Mouse (Mus musculus) cerebellum, adult 2 months (tissue): ENCODE data around the gene Taf1b. TPM values are rescaled to one million over a fixed set of nuclear protein-coding genes. Genes with fewer than 3 reads are reported as not detected.

Source experiments
- DNase-seq, 2 experiments: peaks; one replicate each; pipeline ENCODE4 v3.0.0; 2021
- H3K27ac ChIP-seq: fragments of 200-500 bp; 2 replicates; pipeline ENCODE4 v1.5.1; 2012; ENCODE audit warnings: low read length, control low read depth, inconsistent platforms; ENCODE audit not compliant: insufficient read depth
- H3K27me3 ChIP-seq: fragments of 200-500 bp; 2 replicates; pipeline ENCODE4 v1.6.1; 2012; ENCODE audit warnings: inconsistent platforms, mild to moderate bottlenecking, low read length, moderate library complexity; ENCODE audit not compliant: control insufficient read depth, insufficient read depth
- H3K4me1 ChIP-seq: fragments of 200-500 bp; 2 replicates; pipeline ENCODE4 v1.6.1; 2011; ENCODE audit warnings: low read length; ENCODE audit not compliant: control insufficient read depth, insufficient read depth
- H3K4me3 ChIP-seq: fragments of 200-500 bp; replicated peaks from 2 replicates; pipeline ENCODE3; 2011; ENCODE audit warnings: mild to moderate bottlenecking, low read depth, low read length, control low read depth; ENCODE audit not compliant: insufficient read depth
- CTCF ChIP-seq: fragments of 200-500 bp; IDR thresholded peaks from 2 replicates; pipeline ENCODE4 v1.5.1; 2011; ENCODE audit warnings: low read depth, mild to moderate bottlenecking, control low read depth, low read length, moderate library complexity, borderline replicate concordance; ENCODE audit not compliant: insufficient read depth
- POLR2A ChIP-seq: fragments of 200-500 bp; IDR thresholded peaks from 2 replicates; pipeline ENCODE4 v1.6.1; 2011; ENCODE audit warnings: low read length, control low read depth, borderline replicate concordance; ENCODE audit not compliant: insufficient read depth
- WGBS: fragments of 180-500 bp; shearing (Covaris S2); methylation state at CpG from one replicate; pipeline ENCODE4 v1.1.7; 2018; 5-methylcytosine and 5-hydroxymethylcytosine counted together
- polyA plus RNA-seq: library from polyadenylated mRNA; depleted of rRNA; stranded (reverse); fragments of >200 nt; gene quantifications from 2 replicates; pipeline ENCODE4 v1.2.3, GENCODE M21; 2012

Taf1b gene
- polyA plus RNA-seq, 1 experiment, result 17.7 TPM

DNA sequence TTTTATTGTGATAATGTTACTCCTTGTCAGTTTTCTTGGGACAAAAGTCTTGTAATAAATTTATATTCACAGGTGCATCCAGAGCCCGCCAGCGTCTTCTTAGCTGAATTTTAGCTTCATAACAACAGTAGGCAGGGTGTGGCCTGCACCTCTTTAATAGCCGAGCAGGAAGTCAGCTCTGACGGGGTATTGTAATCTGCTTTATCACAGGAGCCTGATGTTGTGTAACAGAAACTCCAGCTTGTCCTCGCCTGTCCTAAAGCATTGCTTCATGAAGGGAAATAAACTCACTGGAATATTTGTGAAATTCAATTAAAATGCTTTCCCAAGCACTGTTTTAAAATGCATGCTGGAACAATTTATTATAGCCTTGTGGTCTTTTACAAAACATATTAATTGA is 38.2 kb downstream of the Taf1b start:
- 81% methylated on average over 5 of the region's 5 CpGs for WGBS
- H3K27ac ChIP-seq, result no peak overlapping the region
- DNase-seq, result no peak
- H3K27me3 ChIP-seq, result no peaks in the 10 kb centered on the region
- no peak overlapping the region for H3K4me3 ChIP-seq
- no peaks in the 10 kb centered on the region for H3K4me1 ChIP-seq
- TF ChIP-seq POLR2A, result no peak
- no peak for TF ChIP-seq CTCF

DNA sequence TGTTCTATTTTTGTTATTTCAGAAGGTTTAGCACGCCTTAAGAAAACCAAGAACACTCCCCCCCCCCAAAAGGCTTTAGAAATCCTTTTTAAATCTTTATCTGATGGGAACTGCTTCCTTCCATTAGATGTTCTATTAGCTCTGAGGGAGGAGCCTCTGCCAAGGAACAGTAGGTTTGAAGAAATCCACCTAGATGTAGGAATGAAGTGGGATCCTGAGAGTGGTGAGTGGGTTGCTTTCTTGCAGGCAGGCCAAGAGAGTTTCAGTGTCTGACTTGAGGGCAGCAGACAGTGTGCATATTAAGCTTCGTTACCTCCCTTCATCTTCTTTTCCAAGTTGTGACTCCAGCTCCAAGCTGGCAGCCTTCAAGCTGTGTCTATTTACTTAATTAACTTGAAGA is 39.0 kb downstream of the Taf1b start:
- 55% methylated on average over 2 of the region's 2 CpGs for WGBS
- TF ChIP-seq POLR2A (no peak), CTCF (no peak)
- Histone ChIP-seq H3K4me3 (no peak overlapping the region), H3K4me1 (no peaks in the 10 kb centered on the region), H3K27ac (no peak overlapping the region), H3K27me3 (no peaks in the 10 kb centered on the region)
- DNase-seq, result no peak

DNA sequence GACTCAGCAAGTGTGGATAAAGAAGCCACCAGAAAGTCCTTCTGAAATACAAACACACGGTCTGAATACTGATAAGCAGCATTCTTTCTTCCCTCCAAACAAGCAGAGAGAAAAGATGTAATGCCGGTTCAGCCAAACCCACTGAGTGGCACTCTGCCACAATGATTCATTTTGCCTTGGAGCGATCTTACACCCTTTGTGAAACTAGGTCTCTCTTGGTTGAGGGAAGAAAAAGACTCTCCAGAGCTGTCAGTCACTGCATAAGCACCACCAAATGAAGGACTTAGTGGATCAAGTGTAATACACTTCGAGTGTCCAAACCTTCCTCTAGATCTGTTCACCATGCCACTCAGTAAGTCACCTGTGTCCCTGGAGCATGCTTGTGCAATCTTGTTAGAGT is 39.8 kb downstream of the Taf1b start:
- no peaks in the 10 kb centered on the region for H3K27me3 ChIP-seq
- WGBS, result 70% methylated on average over 4 of the region's 4 CpGs
- no peak for TF ChIP-seq POLR2A
- no peak for TF ChIP-seq CTCF
- no peaks in the 10 kb centered on the region for H3K4me1 ChIP-seq
- DNase-seq, result peak in 1 of 2 experiments; percentile 47
- no peak overlapping the region for H3K4me3 ChIP-seq
- no peak overlapping the region for H3K27ac ChIP-seq

DNA sequence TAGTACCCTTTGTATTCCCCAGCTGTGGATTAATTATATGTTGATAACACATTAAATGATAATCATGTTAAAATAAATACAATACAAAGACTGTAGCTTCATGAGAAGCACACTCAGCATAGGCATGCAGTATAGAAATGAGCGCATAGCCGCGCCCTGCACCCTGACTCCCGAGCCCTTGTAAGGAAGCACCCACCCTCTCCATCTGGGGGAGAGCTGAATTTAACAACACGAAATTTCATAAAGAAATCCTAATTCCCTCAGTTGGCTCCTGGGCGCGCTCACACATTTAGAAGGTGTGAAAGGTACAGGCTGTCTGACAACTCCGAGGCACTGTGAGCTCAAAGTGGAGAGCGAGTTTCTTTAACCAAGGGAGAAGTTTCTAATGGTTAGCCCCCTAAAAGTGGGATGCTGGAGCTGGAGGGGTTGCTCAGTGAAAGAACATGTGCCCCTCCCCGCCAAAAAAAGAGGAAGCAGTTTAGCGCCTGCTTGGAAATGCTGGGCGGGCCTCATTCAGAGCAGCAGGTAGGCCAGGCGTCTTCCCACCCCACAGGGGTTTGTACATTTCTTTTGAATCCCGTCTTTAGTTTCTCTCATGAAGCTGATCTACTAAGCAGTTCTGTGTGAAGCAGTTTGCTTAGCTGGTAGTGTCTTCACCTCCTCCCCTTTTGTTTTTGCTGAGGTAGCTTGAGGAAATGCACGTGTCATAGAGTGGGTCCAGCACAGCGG is 43.4 kb downstream of the Taf1b start:
- DNase-seq, result no peak
- WGBS, result 89% methylated on average over 16 of the region's 16 CpGs

DNA sequence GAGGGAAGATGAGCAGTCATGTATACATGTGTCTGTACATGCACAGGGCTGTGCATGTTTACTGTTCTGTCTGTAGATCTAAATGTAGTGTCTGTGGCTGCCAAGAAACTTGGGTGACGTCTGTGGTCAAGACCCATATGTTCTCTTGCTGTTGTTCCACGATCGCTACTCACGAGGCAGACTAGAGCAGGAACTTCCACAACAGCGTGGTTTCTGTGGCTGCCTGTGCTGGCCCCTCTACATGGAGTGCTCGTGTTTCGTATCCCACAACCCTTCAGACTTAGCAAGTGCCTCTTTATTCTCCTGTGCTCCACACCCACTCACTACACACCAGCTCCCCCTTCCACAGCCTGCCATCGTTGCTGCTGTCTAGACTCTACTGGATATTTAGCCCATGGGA is 49.5 kb downstream of the Taf1b start:
- no peak for DNase-seq
- TF ChIP-seq CTCF, result no peak
- no peak for TF ChIP-seq POLR2A
- H3K27ac ChIP-seq, result no peak overlapping the region

More for the DNA sequence above, 43.4 kb downstream of the Taf1b start:
- Histone ChIP-seq H3K27ac (no peak overlapping the region), H3K4me3 (no peak overlapping the region), H3K4me1 (no peaks in the 10 kb centered on the region), H3K27me3 (no peaks in the 10 kb centered on the region)
- TF ChIP-seq POLR2A (no peak), CTCF (no peak)

DNA sequence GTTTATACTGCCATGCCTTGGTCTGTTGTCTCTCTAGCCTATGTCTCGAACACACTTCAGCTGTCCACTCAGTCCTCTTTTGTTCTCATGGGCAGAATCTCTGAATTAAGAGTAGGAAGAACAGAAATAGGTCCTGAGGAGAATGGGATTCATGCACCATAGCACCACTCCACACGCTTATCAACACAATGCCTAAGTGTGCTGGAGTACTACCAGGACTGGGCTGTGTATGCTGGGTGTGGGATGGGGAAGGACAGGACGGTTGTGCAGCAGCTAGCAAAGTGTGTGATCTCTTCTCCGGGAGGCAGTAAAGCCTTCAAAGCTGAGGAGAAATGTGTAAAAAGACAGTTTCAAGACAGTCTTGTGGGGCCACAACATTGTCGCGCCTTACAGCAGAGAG is 50.7 kb downstream of the Taf1b start:
- 94% methylated on average over 6 of the region's 6 CpGs for WGBS
- TF ChIP-seq CTCF (no peak), POLR2A (no peak)
- H3K27me3 ChIP-seq, result no peaks in the 10 kb centered on the region

More for the DNA sequence above, 49.5 kb downstream of the Taf1b start:
- WGBS, result 79% methylated on average over 8 of the region's 8 CpGs
- no peak overlapping the region for H3K4me3 ChIP-seq
- H3K4me1 ChIP-seq, result no peaks in the 10 kb centered on the region
- no peaks in the 10 kb centered on the region for H3K27me3 ChIP-seq

DNA sequence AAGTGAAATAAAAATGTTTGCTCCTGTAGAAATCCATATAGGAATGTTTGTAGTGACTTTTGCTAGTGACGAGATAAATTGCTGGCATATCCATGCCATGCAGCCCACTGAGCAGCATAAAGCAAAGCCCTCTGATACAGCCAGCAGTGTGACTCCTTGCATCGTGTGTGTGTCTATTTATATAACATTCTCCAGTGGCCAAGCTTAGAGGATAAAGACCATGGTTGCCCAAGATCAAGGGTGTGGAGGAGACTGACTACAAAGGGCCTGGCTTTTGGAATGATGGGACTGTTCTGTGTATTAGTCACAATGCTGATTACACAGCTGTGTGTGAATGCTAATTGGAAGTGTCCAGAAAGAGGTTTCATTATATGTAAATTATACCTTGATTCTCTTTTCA is 54.4 kb downstream of the Taf1b start:
- no peaks in the 10 kb centered on the region for H3K27me3 ChIP-seq
- DNase-seq, result no peak
- TF ChIP-seq CTCF (no peak), POLR2A (no peak)
- H3K4me1 ChIP-seq, result no peaks in the 10 kb centered on the region
- no peak overlapping the region for H3K27ac ChIP-seq
- WGBS, result 67% methylated on average over 2 of the region's 2 CpGs
- H3K4me3 ChIP-seq, result no peak overlapping the region

More for the DNA sequence above, 50.7 kb downstream of the Taf1b start:
- Histone ChIP-seq H3K4me3 (no peak overlapping the region), H3K27ac (no peak overlapping the region), H3K4me1 (no peaks in the 10 kb centered on the region)
- DNase-seq, result no peak

DNA sequence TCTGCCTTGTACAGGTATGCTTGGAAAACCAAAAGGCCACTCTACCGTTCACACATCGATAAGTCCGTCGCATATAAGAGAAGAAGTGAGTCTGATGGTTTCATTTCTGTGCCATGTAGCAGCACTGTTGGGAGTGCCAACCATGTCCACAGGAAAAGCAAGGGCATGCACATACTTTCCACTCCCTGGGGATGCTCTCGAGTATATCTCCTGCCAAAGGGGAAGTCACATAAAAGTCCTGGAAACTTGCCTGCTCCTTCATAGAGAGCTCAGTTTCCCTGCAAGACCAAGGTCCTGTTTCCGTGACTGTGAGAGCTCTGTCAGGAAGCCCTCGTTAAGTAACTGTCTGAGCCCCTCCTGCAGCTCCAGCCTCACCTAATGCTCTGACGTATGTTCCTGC is 57.8 kb downstream of the Taf1b start:
- no peak overlapping the region for H3K4me3 ChIP-seq
- no peak for DNase-seq
- no peaks in the 10 kb centered on the region for H3K27me3 ChIP-seq
- no peaks in the 10 kb centered on the region for H3K4me1 ChIP-seq
- TF ChIP-seq CTCF, result no peak
- TF ChIP-seq POLR2A, result no peak
- no peak overlapping the region for H3K27ac ChIP-seq
- WGBS, result 70% methylated on average over 8 of the region's 8 CpGs
